In genomic region chr6:86485943-86486640, GRCm38 (mm10) we compare ENCODE assay signal across 14 mouse cellular contexts. TPM values are rescaled to one million over a fixed set of nuclear protein-coding genes. Genes with fewer than 3 reads are reported as not detected.
DNase-seq lines count a peak whose midpoint lies in the region; ATAC-seq and TF ChIP-seq lines count a peak whose summit lies in the region.
"Had no signal": no experiment of that assay in that cellular context is flagged by ENCODE, and none has a peak within 500 bp of the region (broad histone marks: within the 10 kb centered on the region; RNA-seq: fewer than 3 reads in every experiment).

No protein-coding gene starts in this region.

- TF ChIP-seq CTCF in ES-Bruce4 (IDR thresholded peaks at IDR 0.05; ENCODE audit: low read depth, low read length): no peak

- DNase-seq in forebrain, embryonic 14.5 days (ENCODE audit: low spot score): peak; percentile 16
- no peak for DNase-seq in forebrain, embryonic 10.5 days (ENCODE audit: extremely low spot score, low spot score)
- DNase-seq in kidney, adult 11 months: peak; percentile 62
- DNase-seq in kidney, adult 9 months: peak; percentile 70
- no peak for DNase-seq in lung, adult 18-20 months
- no peak for DNase-seq in lung, postnatal 36 days
- DNase-seq: adrenal gland, adult 8-10 months; heart, adult 2 months had no signal

- no peak for TF ChIP-seq EP300 in ES-Bruce4 (IDR thresholded peaks at IDR 0.05; ENCODE audit: insufficient read depth, low read depth, low read length)

- H3K27ac ChIP-seq in forebrain, embryonic 14.5 days (ENCODE audit: low read depth, low read length): no peak overlapping the region
- no peak overlapping the region for H3K27ac ChIP-seq in forebrain, embryonic 10.5 days
- no peak overlapping the region; the same call in 1 of the 2 replicates for H3K27ac ChIP-seq in kidney, embryonic 14.5 days (ENCODE audit: low read depth, low read length)
- no peak overlapping the region; the same call in 1 of the 2 replicates for H3K27ac ChIP-seq in ES-Bruce4 (ENCODE audit: insufficient read depth, low read length)

- WGBS in forebrain, embryonic 14.5 days: 56% methylated on average over 7 of the region's 7 CpGs
- 83% methylated on average over 7 of the region's 7 CpGs for WGBS in forebrain, embryonic 10.5 days
- 48% methylated on average over 7 of the region's 7 CpGs for WGBS in kidney, embryonic 14.5 days

- H3K36me3 ChIP-seq in forebrain, embryonic 14.5 days (ENCODE audit: control insufficient read depth, insufficient read depth, low read length): no peaks in the 10 kb centered on the region
- H3K36me3 ChIP-seq in forebrain, embryonic 10.5 days (replicated peaks): no peaks in the 10 kb centered on the region
- H3K36me3 ChIP-seq in kidney, embryonic 14.5 days (ENCODE audit: control insufficient read depth, insufficient read depth, low read length): no peaks in the 10 kb centered on the region
- H3K36me3 ChIP-seq in ES-Bruce4 (ENCODE audit: control insufficient read depth, insufficient read depth, low read length, poor library complexity, severe bottlenecking): no peaks in the 10 kb centered on the region

- no peaks in the 10 kb centered on the region for H3K9me3 ChIP-seq in forebrain, embryonic 14.5 days (replicated peaks; ENCODE audit: control insufficient read depth, low read length)
- H3K9me3 ChIP-seq in forebrain, embryonic 10.5 days: no peaks in the 10 kb centered on the region
- no peaks in the 10 kb centered on the region for H3K9me3 ChIP-seq in kidney, embryonic 14.5 days (ENCODE audit: control insufficient read depth, low read length)
- H3K9me3 ChIP-seq in ES-Bruce4 (replicated peaks; ENCODE audit: control insufficient read depth, insufficient read depth, low read length, poor library complexity, severe bottlenecking): no peaks in the 10 kb centered on the region
- H3K9me3 ChIP-seq: megakaryocyte, embryonic 14.5 days had no signal

- no peak overlapping the region for H3K4me3 ChIP-seq in forebrain, embryonic 14.5 days (ENCODE audit: low read depth, low read length)
- H3K4me3 ChIP-seq in forebrain, embryonic 10.5 days: no peak overlapping the region
- no peak overlapping the region for H3K4me3 ChIP-seq in kidney, embryonic 14.5 days (ENCODE audit: low read length)
- H3K4me3 ChIP-seq in ES-Bruce4 (ENCODE audit: low read depth, low read length): no peak overlapping the region
- H3K4me3 ChIP-seq: heart, adult 2 months had no signal

- peaks cover 11% of the 10 kb centered on the region for H3K4me1 ChIP-seq in forebrain, embryonic 14.5 days (ENCODE audit: control insufficient read depth, insufficient read depth, low read length)
- peaks cover 24% of the 10 kb centered on the region for H3K4me1 ChIP-seq in forebrain, embryonic 10.5 days
- peaks cover 17% of the 10 kb centered on the region for H3K4me1 ChIP-seq in kidney, embryonic 14.5 days (ENCODE audit: control insufficient read depth, insufficient read depth, low read length)
- no peaks in the 10 kb centered on the region for H3K4me1 ChIP-seq in ES-Bruce4 (ENCODE audit: control insufficient read depth, insufficient read depth, low read length)

- no peak for ATAC-seq in forebrain, embryonic 14.5 days
- no peak; the same call in 1 of the 2 replicates for ATAC-seq in kidney, embryonic 14.5 days (ENCODE audit: low FRiP score, low TSS enrichment)
- ATAC-seq: forebrain, embryonic 16.5 days; inflammation-experienced regulatory T-cells, adult 6 months had no signal

- H3K27me3 ChIP-seq in forebrain, embryonic 14.5 days (replicated peaks; ENCODE audit: control insufficient read depth, insufficient read depth, low read length): no peaks in the 10 kb centered on the region
- no peaks in the 10 kb centered on the region for H3K27me3 ChIP-seq in forebrain, embryonic 10.5 days (ENCODE audit: poor library complexity, severe bottlenecking)
- H3K27me3 ChIP-seq in kidney, embryonic 14.5 days (ENCODE audit: control insufficient read depth, insufficient read depth, low read length): no peaks in the 10 kb centered on the region
- H3K27me3 ChIP-seq in ES-Bruce4 (ENCODE audit: control insufficient read depth, insufficient read depth, low read length, poor library complexity, severe bottlenecking): no peaks in the 10 kb centered on the region
- H3K27me3 ChIP-seq: megakaryocyte, embryonic 14.5 days had no signal

- no peak overlapping the region for H3K9ac ChIP-seq in forebrain, embryonic 14.5 days (ENCODE audit: low read length)
- no peak overlapping the region for H3K9ac ChIP-seq in kidney, embryonic 14.5 days (ENCODE audit: low read depth, low read length)
- H3K9ac ChIP-seq in ES-Bruce4 (ENCODE audit: low read depth, poor library complexity, severe bottlenecking): 0 out of 2 replicates have a peak overlapping the region, but pooled peaks have one; percentile 13
- H3K9ac ChIP-seq: liver, embryonic 14.5 days had no signal

- no peak for TF ChIP-seq POLR2A in ES-Bruce4 (IDR thresholded peaks at IDR 0.05; ENCODE audit: insufficient read depth, low read length)

- no peak overlapping the region for H3K4me2 ChIP-seq in forebrain, embryonic 14.5 days (ENCODE audit: low read length)
- no peak overlapping the region for H3K4me2 ChIP-seq in kidney, embryonic 14.5 days (replicated peaks; ENCODE audit: low read depth, low read length)

RNA-seq across cellular contexts. Expression of gene Pcbp1, which starts 40.0 kb away (rescaled TPM):
- 176 and 206 TPM in 2 replicates for polyA plus RNA-seq in forebrain, embryonic 14.5 days (2014; fragmentation: Nextera tagmentation; extraction: Ambion mirVana)
- 305 and 358 TPM in 2 replicates for polyA plus RNA-seq in forebrain, embryonic 10.5 days (2016; fragmentation: Nextera tagmentation; extraction: Ambion mirVana)
- 475 and 492 TPM in 2 replicates for polyA plus RNA-seq in kidney, embryonic 14.5 days (2014; fragmentation: Nextera tagmentation; extraction: Ambion mirVana)
- 328 and 331 TPM in 2 replicates for polyA plus RNA-seq in ES-Bruce4 (2011; ENCODE audit: insufficient read depth, insufficient read length, low read depth, missing spikeins)

RNA-seq across cellular contexts. Expression of gene C87436, which starts 47.9 kb away (rescaled TPM):
- 33.6 and 35.2 TPM in 2 replicates for polyA plus RNA-seq in forebrain, embryonic 14.5 days (2014; fragmentation: Nextera tagmentation; extraction: Ambion mirVana)
- polyA plus RNA-seq in forebrain, embryonic 10.5 days (2016; fragmentation: Nextera tagmentation; extraction: Ambion mirVana): 24.4 and 25.5 TPM in 2 replicates
- 23.3 and 23.5 TPM in 2 replicates for polyA plus RNA-seq in kidney, embryonic 14.5 days (2014; fragmentation: Nextera tagmentation; extraction: Ambion mirVana)
- polyA plus RNA-seq in ES-Bruce4 (2011; ENCODE audit: insufficient read depth, insufficient read length, low read depth, missing spikeins): 12.6 and 13.6 TPM in 2 replicates

RNA-seq across cellular contexts. Expression of gene Gm44790, which starts 59.6 kb away (rescaled TPM):
- 1.9 TPM in 1 of 2 replicates, not detected in the other for polyA plus RNA-seq in forebrain, embryonic 14.5 days (2014; fragmentation: Nextera tagmentation; extraction: Ambion mirVana)
- polyA plus RNA-seq in forebrain, embryonic 10.5 days (2016; fragmentation: Nextera tagmentation; extraction: Ambion mirVana): 0.83 TPM in 1 of 2 replicates, not detected in the other
- not detected in 2 replicates for polyA plus RNA-seq in kidney, embryonic 14.5 days (2014; fragmentation: Nextera tagmentation; extraction: Ambion mirVana)
- polyA plus RNA-seq in ES-Bruce4 (2011; ENCODE audit: insufficient read depth, insufficient read length, low read depth, missing spikeins): not detected in 2 replicates
- polyA plus RNA-seq: forebrain, embryonic 16.5 days; heart, adult 2 months; inflammation-experienced regulatory T-cells, adult 6 months had no signal

Comparison
In these comparisons a context has a peak if more than half of its experiments do, and no peak if none do; other contexts are left out.
1. DNase-seq: peak in forebrain, embryonic 14.5 days (single experiment), kidney, adult 11 months (single experiment) and kidney, adult 9 months (single experiment); none in forebrain, embryonic 10.5 days (single experiment), lung, adult 18-20 months (0 of 2) and lung, postnatal 36 days (single experiment).